Mouse (Mus musculus): ENCODE data around the gene Taf15.

Taf15 gene

DNA sequence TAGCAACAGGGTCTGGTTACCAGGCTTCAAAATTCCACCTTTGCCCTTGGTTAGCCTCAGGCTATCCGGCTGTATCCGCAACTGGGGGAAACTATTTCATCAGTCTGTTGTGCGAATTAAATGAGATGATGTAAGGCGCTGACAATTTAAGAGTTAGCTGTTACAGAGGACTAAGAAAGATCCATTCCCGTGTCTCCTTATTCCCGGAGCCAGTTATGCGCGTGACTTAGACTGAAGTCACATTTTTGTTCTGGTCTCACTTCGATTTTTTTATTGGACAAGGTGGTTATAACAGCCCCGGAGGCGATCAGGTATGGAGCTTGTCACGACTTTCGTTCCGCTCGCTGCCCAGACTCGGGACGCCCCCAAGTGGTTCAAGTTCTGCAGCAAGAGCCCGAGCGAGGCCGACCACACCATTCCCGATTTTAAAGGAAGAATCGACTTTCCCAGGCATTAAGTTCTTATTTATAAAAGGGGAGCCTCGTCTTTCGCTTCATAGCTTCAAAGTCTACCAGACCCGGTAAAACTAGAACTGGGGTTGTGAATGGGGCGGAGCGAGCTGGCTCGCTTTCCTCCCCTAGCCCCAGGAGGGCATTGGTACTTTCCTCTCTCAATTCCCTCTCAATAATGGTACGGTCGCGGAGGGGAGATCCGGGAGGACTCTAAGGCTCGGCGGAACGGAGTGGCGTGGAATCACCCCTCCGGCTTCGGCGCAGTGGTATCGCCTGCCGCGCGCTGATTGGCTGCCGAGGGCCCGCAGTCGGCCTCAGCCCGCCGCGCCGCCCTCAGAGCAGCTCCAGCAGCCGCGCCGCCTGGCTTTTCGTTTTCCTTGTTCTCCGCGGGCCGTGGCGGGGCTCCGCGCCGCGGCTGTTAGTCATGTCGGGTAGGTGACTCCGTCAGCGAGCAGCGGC, at the start of gene Taf15:
Taf15 (plus strand) TSS at position 763 of the 911 bp plus-strand sequence.
- DNase-seq (ENCODE audit: low read depth, low spot score) = peak; percentile 99

DNA sequence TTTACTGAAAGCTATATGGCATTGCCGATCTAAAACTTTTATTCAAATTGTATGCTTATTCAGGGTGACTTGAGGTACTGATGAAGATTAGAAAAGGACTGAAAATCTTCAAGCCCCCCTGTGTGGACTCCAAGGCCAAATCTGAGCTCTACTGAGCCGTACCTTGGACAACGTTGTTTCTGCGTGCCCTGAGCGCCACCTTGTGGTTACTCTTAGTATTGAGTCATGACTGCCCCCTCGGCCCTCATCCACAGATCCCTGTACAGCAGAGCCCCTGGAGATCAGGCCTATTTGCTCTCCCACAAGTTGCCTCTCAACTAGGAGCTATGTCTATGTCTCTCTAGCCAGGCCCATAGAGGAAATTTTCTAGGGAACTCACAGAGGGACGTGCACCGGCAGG, 48.2 kb upstream of the Taf15 start:
- peak; percentile 78 for DNase-seq (ENCODE audit: low read depth, low spot score)

DNA sequence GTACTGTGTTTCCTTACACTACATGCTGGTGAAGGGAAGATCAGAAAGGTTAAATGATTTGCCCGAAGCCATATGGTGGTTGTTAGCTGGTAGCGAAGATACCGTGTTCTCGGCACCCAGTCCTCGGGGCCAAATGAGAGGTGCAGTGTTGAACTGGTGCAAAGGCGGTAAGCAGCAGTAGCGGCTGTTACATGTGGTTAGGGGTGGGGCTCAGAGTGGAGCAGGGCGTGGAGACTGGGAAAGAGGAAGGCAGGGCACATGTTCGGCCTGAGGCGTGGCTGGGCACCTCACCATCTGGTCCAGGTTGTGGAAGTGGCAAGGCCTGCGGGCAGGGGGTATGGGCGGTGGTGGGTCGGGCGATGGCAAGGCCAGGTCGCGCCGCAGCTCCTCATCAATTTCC, 45.9 kb upstream of the Taf15 start:
- no peak for DNase-seq (ENCODE audit: low read depth, low spot score)

DNA sequence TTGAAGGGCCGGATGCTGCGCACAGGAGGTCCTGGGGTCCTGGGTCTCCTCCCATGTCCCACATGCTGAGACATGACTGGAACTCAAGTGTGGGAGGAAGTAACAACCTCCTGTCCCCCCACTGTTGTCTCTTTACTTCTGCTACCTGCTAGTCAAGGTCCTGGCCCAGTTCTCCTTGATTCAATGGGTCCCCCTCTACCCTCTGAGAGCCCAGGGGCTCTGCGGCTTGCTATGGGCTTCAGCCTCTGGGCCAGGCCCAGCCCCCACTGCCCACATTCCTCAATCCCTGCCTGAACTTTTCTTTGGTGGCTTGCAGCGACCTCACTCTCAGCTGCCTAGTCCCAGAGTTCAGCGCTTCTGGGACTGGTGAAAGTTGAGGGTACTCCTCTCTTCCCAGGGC, 43.5 kb upstream of the Taf15 start, which contains the start of gene Gas2l2:
Gas2l2 (minus strand) TSS at position 101 of the 400 bp plus-strand sequence.
- DNase-seq (ENCODE audit: low read depth, low spot score) = no peak

DNA sequence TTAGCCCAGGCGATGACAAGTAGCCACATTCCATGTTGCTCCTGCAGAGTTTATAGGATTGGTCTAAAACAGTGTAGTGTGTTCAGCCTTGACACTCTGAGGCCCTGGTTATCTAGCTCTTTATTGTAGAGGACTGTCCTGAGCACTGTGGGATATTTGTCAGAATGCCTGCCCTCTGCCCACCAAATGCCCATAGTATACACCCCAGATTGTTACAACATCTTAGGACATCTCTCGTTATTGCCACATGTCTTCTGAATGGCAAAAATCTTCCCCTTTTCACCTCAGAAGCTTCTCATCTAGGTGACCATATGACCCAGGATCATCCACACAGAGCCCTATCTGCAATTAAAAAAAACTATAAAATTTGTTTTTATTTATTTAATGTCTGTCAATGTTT, 40.4 kb upstream of the Taf15 start:
- DNase-seq (ENCODE audit: low read depth, low spot score) = no peak

DNA sequence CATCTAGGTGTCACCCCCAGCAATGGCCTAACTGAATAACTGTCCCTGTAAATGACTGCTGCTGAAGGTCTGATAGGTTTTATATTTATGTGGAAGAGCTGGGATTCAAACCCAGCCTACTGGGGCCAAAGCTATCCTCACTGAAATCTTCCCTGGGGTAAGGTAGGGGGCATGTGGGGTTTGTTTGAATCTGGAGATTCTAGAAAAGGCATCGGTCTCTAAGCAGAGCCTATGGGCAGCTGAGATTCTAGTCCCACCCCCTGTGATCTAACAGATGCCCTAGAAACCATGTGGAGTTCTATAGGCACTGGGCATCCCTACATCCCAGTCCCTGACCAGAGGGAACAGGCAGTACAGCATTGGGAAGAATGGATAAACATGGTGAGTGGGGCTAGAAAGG, 35.5 kb upstream of the Taf15 start, which contains the start of gene 1700020L24Rik:
1700020L24Rik (plus strand) TSS at position 301 of the 400 bp plus-strand sequence.
- DNase-seq (ENCODE audit: low read depth, low spot score) = no peak

DNA sequence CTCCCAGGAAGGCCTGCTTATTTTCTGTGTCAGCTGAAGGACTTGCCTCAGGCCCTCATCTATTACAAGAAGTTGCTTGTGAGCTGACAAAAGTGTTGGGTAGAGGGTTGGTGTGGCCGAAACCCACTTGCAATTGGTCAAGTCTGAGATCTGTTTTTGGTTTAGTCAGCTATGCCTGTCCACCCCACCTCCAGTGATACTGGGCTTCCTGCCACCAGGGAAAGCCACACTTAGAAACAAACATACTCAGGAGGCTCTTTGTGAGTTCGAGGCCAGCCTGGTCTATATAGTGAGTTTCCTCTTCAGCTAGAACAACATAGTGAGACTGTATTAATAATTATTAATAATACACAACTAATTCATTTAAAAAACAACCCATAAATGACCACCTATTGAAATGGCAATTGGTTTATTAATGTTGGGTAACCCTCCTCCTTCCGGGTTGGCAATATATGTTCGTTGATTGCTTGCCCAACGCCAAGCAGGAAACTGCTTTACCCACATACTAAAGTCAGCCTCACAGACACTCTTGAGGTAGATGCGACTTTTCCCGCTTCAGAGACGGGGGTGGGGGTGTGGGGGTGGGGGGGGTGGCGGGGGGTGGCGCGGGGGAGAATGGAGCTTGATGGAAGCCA, 33.3 kb upstream of the Taf15 start:
- DNase-seq (ENCODE audit: low read depth, low spot score) = no peak

DNA sequence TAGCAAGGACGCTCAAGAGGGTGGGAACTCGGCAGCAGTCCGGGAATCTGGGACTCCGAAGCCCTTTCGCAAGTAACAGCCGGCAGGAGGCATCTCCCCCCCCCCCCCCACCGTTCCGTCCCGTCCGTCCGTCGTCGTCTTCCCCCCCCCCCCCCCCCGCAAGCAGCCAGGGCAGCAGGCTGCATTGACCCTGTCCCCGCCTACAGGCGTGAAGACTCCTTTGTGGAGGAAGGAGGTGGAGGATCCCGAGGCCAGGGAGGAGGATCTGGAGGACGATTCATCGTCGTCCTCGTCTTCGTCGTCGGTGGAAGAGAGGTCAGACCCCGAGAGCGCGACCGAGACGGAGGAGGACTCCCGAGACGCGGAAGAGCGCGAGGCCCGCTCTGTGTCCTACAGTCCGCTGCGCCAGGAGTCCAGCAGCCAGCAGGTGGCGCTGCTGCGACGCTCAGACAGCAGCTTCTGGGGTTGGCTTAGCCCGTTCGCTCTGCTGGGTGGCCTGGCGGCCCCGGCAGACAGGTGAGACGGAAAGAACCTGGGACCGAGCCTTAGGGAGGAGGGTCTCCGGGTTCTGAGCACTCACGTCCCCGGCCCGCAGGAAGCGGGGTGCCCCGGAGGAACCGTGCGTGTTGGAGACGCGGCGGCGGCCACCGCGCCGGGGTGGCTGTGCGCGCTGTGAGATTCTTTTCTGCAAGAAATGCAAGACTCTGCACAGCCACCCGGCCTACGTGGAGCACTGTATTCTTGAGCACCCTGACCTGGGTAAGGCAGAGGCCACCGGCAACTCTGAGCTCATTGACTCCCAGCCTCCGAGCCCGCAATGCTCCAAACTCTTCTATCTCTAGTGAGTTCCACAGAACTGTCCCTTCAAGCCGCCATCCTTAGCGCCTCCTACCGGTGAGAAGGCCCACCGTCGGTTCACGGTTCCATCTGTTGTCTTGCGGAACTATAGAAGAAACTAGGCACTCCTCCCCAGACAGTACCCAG, 32.5 kb upstream of the Taf15 start:
- DNase-seq (ENCODE audit: low read depth, low spot score) = peak; percentile 96

DNA sequence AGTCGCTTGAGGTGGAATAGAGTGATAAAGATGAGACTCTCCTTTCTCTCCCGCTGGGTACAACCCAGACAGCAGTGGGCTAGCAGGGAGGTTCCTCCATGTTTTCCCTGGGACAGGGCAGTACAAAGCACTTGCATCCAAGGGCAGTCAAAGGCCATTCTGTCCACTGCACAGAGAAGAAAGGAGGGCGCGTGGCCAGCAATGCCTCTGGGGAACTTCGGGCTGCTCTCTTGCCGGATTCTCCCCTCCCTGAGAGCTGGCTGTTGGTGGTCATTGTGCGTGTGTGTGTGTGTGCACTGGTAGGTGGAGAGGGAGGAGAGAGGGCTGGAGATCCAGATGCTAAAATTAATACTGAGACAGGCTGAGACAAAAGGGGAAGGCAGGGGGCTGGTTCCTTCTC, 31.7 kb upstream of the Taf15 start:
- no peak for DNase-seq (ENCODE audit: low read depth, low spot score)

DNA sequence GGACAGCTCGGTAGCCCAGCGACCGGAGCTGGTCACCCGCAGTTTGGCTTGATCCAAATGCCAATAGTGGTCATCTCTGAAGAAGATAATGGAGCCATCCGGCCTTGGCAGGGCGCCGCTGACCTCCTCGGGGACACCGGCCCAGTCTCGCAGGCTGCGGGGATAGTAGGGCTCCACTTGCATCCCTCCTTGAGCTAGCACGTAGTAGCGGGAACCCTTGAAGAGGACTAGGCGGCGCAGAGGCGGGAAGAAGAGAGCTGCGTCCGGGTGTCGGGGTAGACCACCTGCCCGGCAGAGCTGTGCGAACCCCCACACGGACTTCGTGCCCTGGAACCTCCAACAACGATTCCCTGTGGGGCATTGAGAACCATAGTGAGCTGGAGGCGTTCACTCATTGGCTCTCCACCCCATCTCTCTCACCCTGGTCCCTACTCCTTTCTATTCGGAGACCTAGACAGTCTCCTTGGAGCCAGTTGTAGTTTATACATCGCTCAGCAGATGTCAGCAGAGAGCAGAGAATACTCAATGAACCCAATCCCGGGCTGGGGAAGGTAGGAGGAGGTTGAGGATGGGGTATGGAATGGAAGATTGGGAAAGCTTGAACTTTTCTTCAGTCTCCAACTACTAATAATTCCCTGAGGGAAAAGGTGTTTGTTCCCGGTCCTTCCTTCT, 30.2 kb upstream of the Taf15 start:
- peak; percentile 83 for DNase-seq (ENCODE audit: low read depth, low spot score)

DNA sequence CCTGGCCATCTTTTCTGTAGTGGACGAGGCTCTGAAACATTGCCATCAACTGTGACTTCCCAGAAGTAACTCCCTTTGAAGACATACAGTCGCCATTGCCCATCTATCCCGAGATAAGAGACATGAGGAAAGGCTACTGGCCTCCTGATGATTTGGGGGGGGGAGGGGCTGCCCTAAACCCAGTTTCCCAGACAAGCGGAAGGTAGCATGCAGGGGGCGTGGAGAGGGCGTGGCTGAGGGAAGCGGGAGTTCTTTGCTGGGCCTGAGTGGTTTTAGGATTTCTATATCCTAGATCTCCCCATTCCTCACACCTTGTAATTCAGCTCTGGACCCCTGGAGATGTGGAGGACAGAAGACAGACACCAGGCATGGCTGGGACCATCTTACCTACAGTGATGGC, 29.1 kb upstream of the Taf15 start:
- DNase-seq (ENCODE audit: low read depth, low spot score) = no peak

DNA sequence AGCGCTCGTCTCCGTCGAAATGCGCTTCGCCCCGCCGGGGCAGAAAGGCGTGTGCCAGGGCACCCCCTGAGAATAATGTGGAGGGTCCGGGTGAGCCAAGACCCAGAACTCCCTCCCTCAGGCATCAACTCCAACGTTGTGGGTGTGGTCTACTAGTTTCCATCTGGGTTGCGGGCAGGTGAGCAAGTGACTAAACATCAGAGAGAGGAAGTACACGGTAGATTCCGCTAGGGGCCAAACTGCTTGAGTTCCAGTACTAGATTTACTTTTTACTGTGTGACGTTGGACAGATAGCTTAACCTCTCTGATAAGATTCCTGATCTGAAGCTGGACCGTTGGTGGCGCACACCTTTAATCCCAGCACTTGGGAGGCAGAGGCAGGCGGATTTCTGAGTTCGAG, 27.9 kb upstream of the Taf15 start:
- DNase-seq (ENCODE audit: low read depth, low spot score) = no peak

DNA sequence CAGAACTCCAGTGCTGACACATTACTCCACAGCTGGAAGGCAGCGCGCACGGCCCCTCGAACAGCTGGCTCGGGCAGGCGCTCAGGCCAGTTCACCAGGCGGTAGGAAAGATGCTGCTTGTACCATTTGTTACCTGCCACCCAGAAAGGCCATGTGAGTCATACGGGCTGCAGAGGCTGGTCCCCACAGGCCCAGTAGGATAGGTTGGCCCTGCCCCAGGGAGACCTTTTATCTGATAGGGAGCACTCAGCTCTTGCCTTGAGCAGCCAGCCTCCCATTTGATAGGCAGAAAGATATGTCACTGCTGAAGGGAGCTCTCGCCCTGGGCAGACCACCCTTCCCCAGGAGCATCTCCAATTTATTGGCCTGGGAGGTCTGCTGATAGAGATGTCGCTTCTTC, 25.3 kb upstream of the Taf15 start:
- DNase-seq (ENCODE audit: low read depth, low spot score) = no peak

DNA sequence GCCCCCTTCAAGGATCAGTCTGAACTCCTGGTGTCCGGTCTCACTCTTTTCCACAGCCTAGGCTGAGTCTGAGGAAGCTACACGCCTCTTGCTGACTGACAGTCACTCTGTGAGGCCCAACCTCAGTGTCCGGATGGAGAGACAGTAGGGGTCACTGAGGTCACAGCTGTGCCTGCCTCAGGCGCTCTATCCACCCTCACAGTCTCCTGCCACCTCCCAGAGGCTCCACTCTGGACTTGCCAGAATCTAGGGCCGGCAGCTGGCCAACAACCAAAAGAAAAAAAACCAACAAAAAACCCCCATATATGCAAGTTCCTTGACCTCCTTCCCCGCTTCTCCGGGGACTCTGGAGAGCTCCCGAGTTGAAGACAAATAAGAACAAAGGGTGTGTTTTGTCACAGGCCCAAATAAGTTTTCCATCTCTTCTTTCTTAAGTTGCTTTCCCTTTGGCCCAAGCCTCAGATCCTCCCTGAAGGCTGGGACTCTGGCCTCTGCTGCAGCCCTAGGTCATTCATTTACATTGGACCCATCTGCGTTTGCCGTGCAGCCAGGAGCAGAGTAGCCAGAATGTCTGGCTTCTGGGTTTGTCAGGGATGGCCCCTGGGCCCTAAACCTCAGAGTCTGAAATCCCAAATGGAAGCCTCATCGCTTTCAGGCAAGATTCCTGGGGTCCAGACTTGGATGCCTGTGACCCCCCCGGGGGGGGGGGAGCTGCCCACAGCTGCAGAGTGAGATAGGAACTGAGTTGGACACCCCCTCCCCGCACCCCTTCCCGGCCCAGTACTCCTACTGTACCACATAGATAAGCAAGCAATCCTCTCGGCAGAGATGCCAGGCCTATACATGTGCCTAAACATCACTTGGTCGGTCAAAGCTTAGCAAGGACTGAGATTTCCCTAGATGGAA, 24.6 kb upstream of the Taf15 start:
- DNase-seq (ENCODE audit: low read depth, low spot score) = no peak

DNA sequence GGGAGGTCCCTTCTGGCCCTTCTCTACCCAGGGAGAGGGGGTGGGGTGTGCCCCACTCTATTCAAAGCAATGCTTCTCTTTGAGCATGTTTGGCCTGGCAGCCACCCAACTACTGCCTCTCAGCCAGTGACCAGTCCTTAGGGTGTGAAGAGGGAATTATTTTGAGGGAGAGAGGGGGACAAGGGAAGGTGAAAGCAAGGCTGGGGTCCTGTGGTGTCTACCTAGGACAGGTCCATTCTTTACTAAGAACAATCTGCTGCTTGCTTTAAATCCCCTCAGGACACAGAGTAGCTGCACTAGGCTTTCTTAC, 24.0 kb upstream of the Taf15 start:
- DNase-seq (ENCODE audit: low read depth, low spot score) = no peak

DNA sequence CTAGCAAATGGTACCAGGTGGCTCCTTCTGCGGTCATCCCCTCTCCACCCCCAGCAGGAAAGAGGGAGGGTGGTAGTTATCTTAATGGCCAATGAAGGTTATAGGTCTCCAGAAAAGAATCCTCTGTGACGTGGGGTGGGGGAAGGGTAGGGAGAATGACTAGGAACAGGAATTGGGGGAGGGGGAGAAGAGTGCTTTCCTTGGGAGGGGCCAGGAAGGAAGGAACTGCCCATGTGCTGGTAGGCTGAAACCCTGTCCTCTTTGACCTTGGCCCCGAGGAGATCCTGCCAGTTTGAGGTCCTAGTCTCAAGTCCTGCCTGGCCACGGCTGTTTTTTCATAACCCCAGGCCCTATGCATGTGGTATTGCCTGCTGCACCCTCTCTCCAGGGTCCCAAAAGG, 23.6 kb upstream of the Taf15 start:
- no peak for DNase-seq (ENCODE audit: low read depth, low spot score)

DNA sequence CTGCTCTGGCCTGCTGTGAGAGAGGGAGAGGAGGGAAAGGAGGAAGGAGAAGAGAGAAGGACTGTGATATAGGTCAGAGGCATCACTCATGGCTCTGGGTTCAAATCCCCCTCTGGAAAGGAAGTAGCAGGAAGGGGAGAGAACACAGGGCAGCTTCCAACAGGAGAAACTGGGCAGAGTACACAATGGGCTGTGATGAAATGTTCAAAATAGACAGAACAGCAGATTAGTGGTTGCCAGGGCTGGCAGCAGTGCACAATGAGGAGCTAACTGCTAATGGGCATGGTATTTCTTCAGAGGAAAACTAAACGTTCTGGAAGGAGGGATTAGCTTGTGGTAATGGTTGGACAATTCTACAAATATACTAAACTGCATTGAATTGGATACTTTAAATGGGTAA, 22.3 kb upstream of the Taf15 start:
- DNase-seq (ENCODE audit: low read depth, low spot score) = no peak

DNA sequence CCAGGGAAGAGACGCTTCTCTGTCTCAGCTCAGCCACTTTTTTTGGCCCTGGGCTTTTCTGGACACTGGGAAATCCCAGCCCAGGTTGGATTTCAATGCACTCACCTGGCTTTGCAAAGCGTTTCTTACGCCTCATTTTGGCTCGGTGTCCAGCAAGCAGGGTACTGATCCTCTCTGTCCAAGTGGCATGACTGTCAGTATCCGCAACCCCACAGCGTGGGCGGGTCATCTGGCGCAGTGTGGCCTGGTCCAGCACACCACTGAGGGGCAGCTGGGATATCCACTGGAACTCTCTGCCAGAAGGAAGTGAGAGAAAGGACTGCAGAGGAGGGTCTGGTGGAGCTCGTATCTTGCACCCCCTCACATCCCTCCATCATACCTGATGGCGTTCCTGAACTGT, 21.6 kb upstream of the Taf15 start:
- no peak for DNase-seq (ENCODE audit: low read depth, low spot score)

DNA sequence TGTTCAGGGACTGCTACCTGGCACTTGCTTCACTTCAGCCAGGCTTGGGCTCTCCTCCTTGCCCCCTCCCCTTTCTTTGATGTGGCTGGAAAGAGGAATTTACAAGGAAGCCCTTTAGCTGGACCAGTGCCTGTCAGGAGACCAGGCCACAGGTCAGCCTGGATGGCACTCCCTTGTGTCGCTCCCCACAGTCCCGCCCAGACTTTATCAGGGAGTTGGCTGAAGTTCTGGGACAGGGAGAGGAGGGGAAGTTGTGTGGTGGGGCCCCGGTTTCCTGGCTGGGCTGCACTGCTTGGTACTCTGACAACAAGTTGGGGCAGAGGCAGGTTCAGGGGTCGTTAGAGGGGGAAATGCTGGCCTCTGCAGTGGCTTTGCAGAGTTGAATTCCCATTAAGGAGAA, 18.3 kb upstream of the Taf15 start:
- no peak for DNase-seq (ENCODE audit: low read depth, low spot score)

DNA sequence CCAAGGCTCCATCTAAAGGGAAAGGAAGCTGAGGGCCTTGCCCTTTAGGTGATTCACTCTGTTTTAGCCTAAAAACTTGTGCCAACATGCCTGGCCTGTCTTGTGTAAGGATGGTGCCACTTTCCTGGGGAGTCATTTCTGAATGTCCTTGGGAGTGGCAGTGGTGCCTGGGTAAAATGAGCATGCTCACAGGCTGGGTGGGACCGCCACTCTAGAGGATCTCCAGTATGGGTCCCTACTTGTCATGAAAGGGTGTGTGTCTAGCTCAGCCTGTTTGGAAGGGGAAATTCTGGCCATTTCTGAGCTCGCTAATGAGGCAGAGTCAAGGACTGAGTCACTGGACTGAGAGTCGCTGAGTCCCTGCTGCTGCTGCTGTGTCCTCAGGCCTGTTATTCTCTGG, 17.3 kb upstream of the Taf15 start:
- no peak for DNase-seq (ENCODE audit: low read depth, low spot score)

Measured in forelimb bud, embryonic 11.5 days (tissue).